Mouse (Mus musculus) layer of hippocampus, adult 8-10 months (tissue): ENCODE measurements around the gene Mief2. TPM values are rescaled to one million over a fixed set of nuclear protein-coding genes. Genes with fewer than 3 reads are reported as not detected.

Experiments
- DNase-seq, 2 experiments: peaks; one replicate each; pipeline ENCODE4 v3.0.0; 2022; ENCODE audit warnings: low spot score in 2 of 2
- total RNA-seq, 4 experiments: library from RNA; stranded (reverse); gene quantifications; 2 replicates each; pipeline ENCODE4 v1.2.4; 2022

Mief2 gene
- total RNA-seq, 4 experiments from 2014 or later, result 20.8 to 22.8 (median 21.8) TPM

GRCm38 (mm10) chr11:60719263-60719662 is 8.9 kb upstream of the Mief2 start:
- no peak for DNase-seq

DNA sequence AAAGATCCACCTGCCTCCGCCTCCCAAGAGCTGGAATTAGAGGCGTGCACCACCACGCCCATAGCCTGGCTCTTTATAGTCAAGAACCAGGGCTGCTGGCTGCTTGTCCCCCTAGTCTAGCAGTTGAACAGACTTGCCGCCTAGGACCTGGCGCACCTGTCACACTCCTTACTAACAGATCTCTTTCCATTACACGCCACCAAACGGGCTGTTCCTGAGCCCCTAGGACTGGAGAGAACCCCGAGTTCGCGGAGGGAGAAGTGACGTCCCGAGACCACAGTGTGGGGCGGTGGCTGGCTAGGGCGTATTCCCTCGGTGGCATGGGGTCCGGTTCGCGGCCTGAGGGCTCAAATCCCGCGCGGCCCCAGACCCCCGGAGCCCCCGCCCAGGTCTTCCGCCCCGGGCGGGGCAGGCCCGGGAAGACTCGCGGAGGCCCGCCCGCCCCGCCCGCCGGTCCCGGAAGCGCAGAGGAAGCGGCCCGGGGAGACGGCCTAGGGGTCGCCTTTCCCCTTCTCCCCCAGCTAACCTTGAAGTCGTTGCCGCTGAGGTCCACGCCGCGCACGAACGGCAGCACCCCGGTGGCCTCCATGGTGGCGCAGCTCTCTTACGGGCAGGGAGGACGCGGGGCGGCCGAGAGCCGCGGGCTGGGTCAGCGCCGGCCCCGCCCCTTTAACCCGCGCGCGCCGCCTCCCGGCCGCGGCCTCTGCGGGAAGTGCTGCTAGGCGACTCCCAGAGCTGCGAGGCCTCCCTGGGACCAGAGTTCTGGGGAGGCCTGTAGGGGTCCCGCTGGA is 1.4 kb upstream of the Mief2 start, which contains the start of gene Flii:
Flii (minus strand) TSS at position 663 of the 791 bp plus-strand sequence.
- DNase-seq, result peak in 1 of 2 experiments; percentile 63

- no peak for DNase-seq
These were observed 632 bp upstream of the Mief2 start for GRCm38 (mm10) chr11:60727392-60728140.

DNA sequence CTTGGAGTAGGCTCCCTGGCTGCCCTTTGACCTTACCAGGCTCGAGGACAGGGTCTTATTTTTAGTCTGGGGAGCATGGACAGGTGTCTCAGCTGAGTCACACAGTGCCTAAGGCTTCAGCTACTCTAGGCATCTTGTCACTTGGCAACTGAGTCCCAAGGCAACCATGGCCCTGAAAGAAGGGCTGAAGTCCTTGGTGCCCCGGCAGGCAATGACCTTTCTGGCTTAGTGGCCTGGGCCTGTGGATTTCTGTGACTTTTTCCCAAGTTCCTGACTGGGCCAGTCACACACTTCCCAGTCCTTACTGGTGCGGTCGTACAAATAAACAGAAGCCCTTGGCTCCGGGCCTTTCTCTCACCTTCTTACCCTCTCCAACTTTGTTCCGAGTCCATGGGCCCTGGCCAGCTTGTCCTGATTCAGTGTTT is 1.0 kb downstream of the Mief2 start:
- no peak for DNase-seq

- DNase-seq, result no peak
These were observed 2.0 kb downstream of the Mief2 start for GRCm38 (mm10) chr11:60730169-60730568.

- DNase-seq, result no peak
These were observed 3.1 kb downstream of the Mief2 start for GRCm38 (mm10) chr11:60731251-60731650.

DNA sequence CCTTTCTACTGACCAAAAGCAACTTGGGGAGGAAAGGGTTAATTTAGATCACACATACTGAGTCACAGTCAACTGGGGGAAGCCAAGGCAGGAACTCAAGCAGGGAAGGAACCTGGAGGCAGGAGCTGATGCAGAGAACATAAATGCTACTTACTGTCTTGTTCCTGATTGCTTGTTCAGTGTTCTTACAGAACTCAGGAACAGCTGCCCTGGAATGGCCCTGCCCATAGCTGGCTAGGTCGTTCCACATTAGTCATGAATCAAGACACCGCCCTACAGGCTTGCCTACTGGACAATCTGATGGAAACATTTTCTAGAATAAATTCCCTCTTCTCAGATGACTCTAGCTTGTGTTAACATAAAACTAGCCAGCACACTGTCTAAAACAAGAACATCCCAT is 6.0 kb downstream of the Mief2 start:
- no peak for DNase-seq

- no peak for DNase-seq
These were observed 7.0 kb downstream of the Mief2 start for GRCm38 (mm10) chr11:60735191-60735590.

DNA sequence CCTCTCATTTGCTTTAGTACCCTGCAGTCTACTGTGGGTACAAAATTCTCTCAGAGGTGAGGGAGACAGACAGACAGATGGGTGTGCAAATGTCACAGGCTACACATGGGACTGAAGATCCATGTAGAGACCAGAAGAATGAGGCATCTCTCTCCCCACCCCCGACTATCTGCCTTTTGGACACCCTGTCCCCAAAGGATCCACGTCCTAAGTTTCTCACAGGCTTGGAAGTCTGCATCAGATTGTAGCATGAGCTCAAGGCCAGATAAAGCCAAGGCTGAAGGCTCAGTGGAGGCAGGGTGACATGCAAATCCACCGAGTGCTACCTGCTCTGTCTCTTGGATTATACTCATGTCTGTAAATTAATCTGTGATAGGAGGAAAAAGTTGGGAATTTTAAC is 8.3 kb downstream of the Mief2 start:
- DNase-seq, result no peak

DNA sequence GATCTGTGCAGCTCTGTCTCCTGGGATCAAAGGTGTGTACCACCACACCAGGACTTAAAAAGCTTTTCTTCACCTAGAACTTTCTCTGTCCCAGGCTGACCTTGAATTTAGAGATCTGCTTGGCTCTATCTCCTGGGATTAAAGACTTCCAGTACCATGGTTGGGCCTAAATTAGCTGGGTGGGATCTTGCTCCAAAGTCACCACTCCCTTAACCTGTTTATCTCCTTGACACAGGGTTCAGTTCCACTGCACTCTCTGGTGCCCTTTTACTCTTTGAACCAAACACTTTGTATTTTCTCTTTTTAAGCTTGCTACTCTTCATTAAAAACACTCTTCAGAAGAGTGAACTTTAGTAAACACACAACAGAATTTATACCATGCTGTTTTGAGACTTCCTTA is 9.3 kb downstream of the Mief2 start:
- no peak for DNase-seq

GRCm38 (mm10) chr11:60740321-60740720 is 12.1 kb downstream of the Mief2 start:
- no peak for DNase-seq

DNA sequence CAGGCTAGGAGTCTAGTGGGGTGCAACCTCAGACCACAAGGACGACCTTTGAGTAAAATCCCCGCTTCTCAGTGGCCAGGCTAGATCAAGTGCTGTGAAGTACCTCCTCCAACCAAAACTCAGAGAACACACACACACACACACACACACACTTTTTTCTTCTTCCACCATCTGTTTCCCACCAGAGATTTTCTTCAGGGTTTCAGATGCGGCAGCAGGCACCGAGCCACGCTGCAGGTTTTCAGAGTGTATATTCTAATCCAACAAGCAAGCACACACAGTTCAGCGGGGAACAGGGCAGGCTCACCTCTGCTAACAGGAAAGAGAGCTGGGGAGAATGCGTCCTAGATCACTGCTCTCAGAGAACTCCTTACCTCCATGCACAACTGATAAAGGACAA is 27.4 kb downstream of the Mief2 start:
- peak in 1 of 2 experiments; percentile 23 for DNase-seq

DNA sequence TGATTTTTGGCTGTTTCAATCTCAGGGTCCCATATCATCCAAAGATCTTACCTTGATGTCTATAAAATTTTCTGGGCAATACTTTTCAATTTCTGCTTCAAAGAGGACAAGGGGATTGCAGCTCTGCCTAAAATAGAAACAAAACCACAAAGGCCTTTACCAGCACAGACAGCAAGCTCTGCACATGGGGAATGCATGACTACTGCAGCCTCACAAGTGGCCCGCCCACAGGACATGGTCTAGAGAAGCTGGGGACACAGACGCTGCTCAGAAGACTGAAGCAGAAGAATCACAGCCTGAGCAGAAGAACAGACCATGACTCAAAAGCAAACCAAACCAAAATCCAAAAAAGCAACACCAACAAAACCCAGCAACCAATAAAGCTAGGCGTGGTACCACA is 33.5 kb downstream of the Mief2 start:
- DNase-seq, result no peak

DNA sequence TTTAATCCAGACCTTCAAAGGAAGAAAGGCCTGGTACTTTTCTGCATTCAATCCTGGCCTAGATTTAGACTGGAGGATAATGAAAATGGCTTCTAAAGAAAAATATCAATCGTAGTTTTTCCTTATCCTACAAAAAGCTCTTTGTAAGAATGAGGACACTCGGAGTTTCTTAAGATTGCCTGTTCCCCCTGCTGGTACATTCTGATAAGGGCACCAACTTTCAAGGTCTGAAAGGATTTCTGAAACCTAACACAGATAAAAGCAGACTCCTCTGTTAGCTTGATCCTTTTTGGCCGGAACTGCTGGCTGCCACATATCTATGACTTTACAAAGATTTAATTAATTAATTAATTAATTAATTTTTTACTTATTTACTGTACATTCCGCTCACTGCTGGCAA is 38.8 kb downstream of the Mief2 start:
- DNase-seq, result no peak

- DNase-seq, result no peak
These were observed 41.1 kb downstream of the Mief2 start for GRCm38 (mm10) chr11:60769322-60769721.

- DNase-seq, result no peak
These were observed 42.6 kb downstream of the Mief2 start for GRCm38 (mm10) chr11:60770776-60771175.

DNA sequence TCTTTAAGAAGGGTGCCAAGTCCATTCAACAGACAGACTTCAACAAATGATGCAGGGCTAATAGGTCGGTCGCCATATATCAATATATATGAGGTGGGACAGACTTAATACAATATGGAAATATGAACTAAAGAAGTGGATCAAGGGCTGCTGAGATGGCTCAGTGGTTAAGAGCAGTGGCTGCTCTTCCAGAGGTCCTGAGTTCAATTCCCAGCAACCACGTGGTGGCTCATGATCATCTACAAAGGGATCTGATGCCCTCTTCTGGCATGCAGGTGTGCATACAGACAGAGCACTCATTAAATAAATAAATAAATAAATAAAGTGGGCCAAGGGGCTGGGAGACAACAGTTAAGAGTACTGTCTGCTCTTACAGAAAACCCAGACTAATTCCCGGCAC is 44.0 kb downstream of the Mief2 start:
- DNase-seq, result no peak

DNA sequence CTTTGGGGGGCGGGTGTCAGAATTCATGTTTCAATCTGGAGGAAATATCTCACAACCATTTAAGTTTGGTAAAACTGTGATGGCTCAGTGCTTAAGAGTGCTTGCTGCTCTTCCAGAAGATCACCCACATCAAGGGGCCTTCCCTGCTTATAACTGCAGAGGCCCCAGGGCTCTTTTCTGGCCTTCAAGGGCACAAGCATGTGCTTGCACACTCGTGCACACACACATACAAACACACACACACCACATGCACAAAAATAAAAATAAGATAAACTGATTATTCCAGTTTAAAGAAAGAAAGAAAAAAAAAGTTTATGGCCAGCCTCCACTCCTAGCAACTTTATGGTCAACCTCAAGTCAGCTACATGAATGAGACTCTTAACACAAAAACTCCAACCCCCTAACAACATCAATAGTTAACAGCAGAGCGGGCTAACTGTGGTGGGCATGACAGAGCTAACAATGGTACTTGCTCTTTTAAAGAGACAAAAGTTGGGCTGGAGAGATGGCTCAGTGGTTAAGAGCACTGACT is 46.0 kb downstream of the Mief2 start:
- DNase-seq, result no peak

GRCm38 (mm10) chr11:60774841-60775240 is 46.6 kb downstream of the Mief2 start:
- no peak for DNase-seq

DNA sequence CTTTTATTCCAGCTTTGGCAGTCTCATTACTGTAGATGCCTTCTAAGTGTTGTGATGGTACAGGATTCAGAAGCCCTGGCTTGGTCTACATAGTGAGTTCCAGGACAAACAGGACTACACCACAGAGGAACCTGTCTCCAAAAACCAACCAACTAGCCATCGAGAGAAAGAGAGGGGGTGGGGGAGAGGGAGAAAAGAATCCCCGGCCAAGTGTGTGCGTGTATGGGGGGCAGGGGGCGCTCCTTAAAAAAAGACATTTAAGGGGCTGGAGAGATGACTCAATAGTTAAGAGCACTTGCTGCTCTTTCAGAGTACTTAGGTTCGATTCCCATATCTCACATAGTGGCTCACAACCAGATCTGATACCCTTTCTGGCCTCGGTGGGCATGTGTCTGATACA is 47.4 kb downstream of the Mief2 start:
- no peak for DNase-seq

GRCm38 (mm10) chr11:60776107-60776828 is 48.1 kb downstream of the Mief2 start:
- no peak for DNase-seq
